Mouse (Mus musculus) layer of hippocampus, postnatal 25 days (tissue): Measurements from ENCODE around the gene Bbs5. TPM values are rescaled to one million over a fixed set of nuclear protein-coding genes. Genes with fewer than 3 reads are reported as not detected.

Experiments used
- total RNA-seq, 2 experiments: library from RNA; stranded (reverse); gene quantifications; 2 replicates each; pipeline ENCODE4 v1.2.3; 2021

Bbs5 gene
- total RNA-seq, 2 experiments from 2014 or later = 19.1 to 31.3 TPM

Other genes starting within 250 kb of the Bbs5 start
- gene Lrp2, start 61.1 kb upstream of the Bbs5 start, total RNA-seq = under 1 TPM; 0.37 to 0.68 TPM
- under 1 TPM; 0.57 to 0.66 TPM for gene Klhl41, start 22.9 kb downstream of the Bbs5 start, total RNA-seq
- 10 to 100 TPM; 16.6 to 19.4 TPM for gene Fastkd1, start 66.3 kb downstream of the Bbs5 start, total RNA-seq
- 10 to 100 TPM; 60.4 to 66.1 TPM for gene Ppig, start 75.4 kb downstream of the Bbs5 start, total RNA-seq
- gene Ccdc173, start 142.4 kb downstream of the Bbs5 start, total RNA-seq = 1 to 10 TPM; 1.8 to 2.6 TPM
- gene Phospho2, start 142.5 kb downstream of the Bbs5 start, total RNA-seq = 10 to 100 TPM; 19.8 to 25.0 TPM
- gene Klhl23, start 174.8 kb downstream of the Bbs5 start, total RNA-seq = 10 to 100 TPM; 42.2 to 45.8 TPM
- gene Ssb, start 214.4 kb downstream of the Bbs5 start, total RNA-seq = 100 to 1,000 TPM; 125 to 138 TPM
- 10 to 100 TPM; 14.2 to 18.0 TPM for gene Mettl5, start 238.4 kb downstream of the Bbs5 start, total RNA-seq